Comparison of ENCODE assay signal across 14 mouse cellular contexts in the genomic region with DNA sequence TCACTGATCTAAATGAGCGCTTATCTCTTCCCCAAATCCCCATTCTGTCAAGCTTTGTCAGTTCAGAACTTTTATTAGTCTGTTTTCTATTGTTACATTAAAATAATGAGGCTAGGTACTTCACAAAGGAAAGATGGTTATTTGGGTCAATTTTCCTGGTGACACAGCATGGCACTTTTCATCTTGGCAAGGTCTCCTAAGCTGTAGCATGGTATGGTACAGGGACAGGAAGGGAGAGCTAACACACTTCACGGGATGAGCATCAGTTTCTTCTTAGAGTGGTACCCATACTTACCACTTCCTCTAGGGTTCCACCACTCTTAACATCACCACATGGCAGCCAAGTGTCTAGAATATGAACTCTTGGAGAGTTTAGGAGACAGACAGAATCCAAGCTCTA.
DNase-seq lines count a peak whose midpoint lies in the region.
"Had no signal": no experiment of that assay in that cellular context is flagged by ENCODE, and none has a peak within 500 bp of the region (broad histone marks: within the 10 kb centered on the region; RNA-seq: fewer than 3 reads in every experiment).

No protein-coding gene starts in this region.

- peak; percentile 28 for DNase-seq in cerebellum, adult 11-12 months
- no peak for DNase-seq in cerebellum, postnatal 4 days (ENCODE audit: low spot score in 2 of 2)
- DNase-seq in retina, postnatal 1 day, result peak; percentile 47
- DNase-seq in retina, embryonic 14.5 days (ENCODE audit: low spot score), result no peak
- peak; percentile 14 to 43 for DNase-seq in cerebellum, postnatal 25 days
- no peak for DNase-seq in adrenal gland, adult (ENCODE audit: inconsistent age in 2 of 2, low spot score in 1 of 2)
- no peak for DNase-seq in spleen, adult 18-20 months
- DNase-seq: adrenal gland, adult 2 months; adrenal gland, postnatal 25 days; embryo, embryonic 11 days; gastrocnemius, postnatal 36 days; heart, adult 18-20 months; heart, postnatal 10 days; kidney, adult 18-20 months had no signal

Comparison
In these comparisons a context has a peak if more than half of its experiments do, and no peak if none do; other contexts are left out.
1. DNase-seq: peak in cerebellum, adult 11-12 months (single experiment), retina, postnatal 1 day (single experiment) and cerebellum, postnatal 25 days (2 of 2); none in cerebellum, postnatal 4 days (0 of 2), retina, embryonic 14.5 days (single experiment), adrenal gland, adult (0 of 2) and spleen, adult 18-20 months (0 of 2).